Mouse (Mus musculus): ENCODE data around the gene Fzd9. TPM values are rescaled to one million over a fixed set of nuclear protein-coding genes. Genes with fewer than 3 reads are reported as not detected.
"Not testable (repeated sequence)": the region's sequence is repeated elsewhere in the genome, so short reads cannot be mapped to it uniquely, and the experiment has no call there.

Gene Fzd9
- polyA plus RNA-seq, 2 experiments from 2014 or later, result not detected

- no peak for ATAC-seq
Observed at GRCm38 (mm10) chr5:135247337-135247736, 3.7 kb downstream of the Fzd9 start.

- no peak for ATAC-seq
Observed at GRCm38 (mm10) chr5:135246531-135246930, 4.5 kb downstream of the Fzd9 start.

GRCm38 (mm10) chr5:135243166-135243565 is 7.9 kb downstream of the Fzd9 start:
- no peak for ATAC-seq

GRCm38 (mm10) chr5:135242608-135243007 is 8.4 kb downstream of the Fzd9 start:
- no peak for ATAC-seq

GRCm38 (mm10) chr5:135242136-135242535 is 8.9 kb downstream of the Fzd9 start:
- no peak for ATAC-seq

GRCm38 (mm10) chr5:135241474-135241873 is 9.6 kb downstream of the Fzd9 start:
- ATAC-seq, result no peak

GRCm38 (mm10) chr5:135238832-135239231 is 12.2 kb downstream of the Fzd9 start:
- no peak for ATAC-seq

GRCm38 (mm10) chr5:135236571-135236970 is 14.5 kb downstream of the Fzd9 start:
- ATAC-seq, result no peak

- ATAC-seq, result no peak
Observed at GRCm38 (mm10) chr5:135233166-135233920, 17.7 kb downstream of the Fzd9 start.

- no peak for ATAC-seq
Observed at GRCm38 (mm10) chr5:135230186-135230585, 20.8 kb downstream of the Fzd9 start.

GRCm38 (mm10) chr5:135225879-135226278 is 25.2 kb downstream of the Fzd9 start:
- not testable (repeated sequence) for ATAC-seq

- ATAC-seq, result no peak
Observed at GRCm38 (mm10) chr5:135224169-135224568, 26.9 kb downstream of the Fzd9 start.

- no peak for ATAC-seq
Observed at GRCm38 (mm10) chr5:135222066-135222465, 29.0 kb downstream of the Fzd9 start.

- no peak for ATAC-seq
Observed at GRCm38 (mm10) chr5:135220941-135221340, 30.1 kb downstream of the Fzd9 start.

GRCm38 (mm10) chr5:135216871-135217270 is 34.2 kb downstream of the Fzd9 start:
- ATAC-seq, result no peak

- no peak for ATAC-seq
Observed at GRCm38 (mm10) chr5:135208197-135208596, 42.8 kb downstream of the Fzd9 start.

- ATAC-seq, result no peak
Observed at GRCm38 (mm10) chr5:135202763-135203162, 48.3 kb downstream of the Fzd9 start.

Other genes with a start within 250 kb of the Fzd9 start
- gene Abhd11, start 242.1 kb downstream of the Fzd9 start, polyA plus RNA-seq (2017; shearing (Covaris generic)), result 10 to 100 TPM; 64.3 to 80.5 TPM
- gene Stx1a, start 227.7 kb downstream of the Fzd9 start, polyA plus RNA-seq (2017; shearing (Covaris generic)), result 10 to 100 TPM; 15.4 to 27.0 TPM
- 10 to 100 TPM; 23.4 to 36.6 TPM for gene Dnajc30, start 187.0 kb downstream of the Fzd9 start, polyA plus RNA-seq (2017; shearing (Covaris generic))
- gene Bud23, start 186.3 kb downstream of the Fzd9 start, polyA plus RNA-seq (2017; shearing (Covaris generic)), result 100 to 1,000 TPM in 1 of 2 experiments, 10 to 100 TPM in 1; 60.8 to 103 TPM
- gene Vps37d, start 173.0 kb downstream of the Fzd9 start, polyA plus RNA-seq (2017; shearing (Covaris generic)), result not detected
- gene Mlxipl, start 161.3 kb downstream of the Fzd9 start, polyA plus RNA-seq (2017; shearing (Covaris generic)), result under 1 TPM in 1 of 2 experiments, not detected in 1; 0.13 TPM
- 1 to 10 TPM; 4.8 to 5.3 TPM for gene Tbl2, start 101.6 kb downstream of the Fzd9 start, polyA plus RNA-seq (2017; shearing (Covaris generic))
- 10 to 100 TPM; 47.1 to 79.6 TPM for gene Bcl7b, start 82.9 kb downstream of the Fzd9 start, polyA plus RNA-seq (2017; shearing (Covaris generic))
- gene Baz1b, start 64.0 kb downstream of the Fzd9 start, polyA plus RNA-seq (2017; shearing (Covaris generic)), result 10 to 100 TPM; 25.2 to 25.4 TPM
- not detected for gene Fkbp6, start 98.8 kb upstream of the Fzd9 start, polyA plus RNA-seq (2017; shearing (Covaris generic))
- not detected for gene Trim50, start 102.1 kb upstream of the Fzd9 start, polyA plus RNA-seq (2017; shearing (Covaris generic))
- 10 to 100 TPM; 24.7 to 29.1 TPM for gene Nsun5, start 118.7 kb upstream of the Fzd9 start, polyA plus RNA-seq (2017; shearing (Covaris generic))
- 10 to 100 TPM; 12.2 to 20.4 TPM for gene Pom121, start 143.3 kb upstream of the Fzd9 start, polyA plus RNA-seq (2017; shearing (Covaris generic))

All from CD4-positive, CD25-positive, alpha-beta regulatory T cell, adult 4 months (primary cell).